In the genomic region with DNA sequence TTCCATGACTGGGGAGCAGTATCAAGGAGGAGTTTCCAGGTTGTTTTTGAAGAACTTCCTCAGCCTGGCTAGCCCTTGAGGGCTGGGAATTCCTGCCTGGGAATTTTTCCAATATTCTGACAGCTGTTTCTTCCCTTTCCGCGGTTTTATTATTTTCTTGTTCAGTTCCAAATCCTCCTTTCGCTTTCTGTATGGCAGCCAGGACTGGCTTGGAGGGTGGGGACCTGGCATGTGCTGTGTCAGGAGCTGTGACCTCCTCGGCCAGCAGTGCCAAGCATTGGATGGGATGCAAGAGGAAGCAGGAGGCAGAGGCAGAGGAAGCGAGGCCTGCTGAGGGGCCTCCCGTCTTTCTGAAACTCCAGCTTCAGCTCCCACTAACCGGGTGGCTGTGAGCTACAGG, we compare ENCODE assay signal across 10 mouse cellular contexts. TPM values are rescaled to one million over a fixed set of nuclear protein-coding genes. Genes with fewer than 3 reads are reported as not detected.
A peak's percentile ranks its signal among the peaks of the same experiment; 100 is the strongest.
DNase-seq lines count a peak whose midpoint lies in the region; ATAC-seq lines count a peak whose summit lies in the region.
"Had no signal": no experiment of that assay in that cellular context is flagged by ENCODE, and none has a peak within 500 bp of the region (broad histone marks: within the 10 kb centered on the region; RNA-seq: fewer than 3 reads in every experiment).

No protein-coding gene starts in this region.

- H3K9ac ChIP-seq in heart, embryonic 11.5 days (ENCODE audit: low read depth, low read length), result no peak overlapping the region
- H3K9ac ChIP-seq: liver, embryonic 13.5 days had no signal

- 72% methylated on average over 7 of the region's 7 CpGs for WGBS in heart, embryonic 11.5 days (ENCODE audit: insufficient replicate concordance)

- H3K27me3 ChIP-seq in heart, embryonic 11.5 days (ENCODE audit: control insufficient read depth, insufficient read depth, low read length), result no peaks in the 10 kb centered on the region
- H3K27me3 ChIP-seq: CH12.LX; liver, embryonic 13.5 days had no signal

- no peak for ATAC-seq in heart, embryonic 11.5 days (replicated peaks; ENCODE audit: insufficient number of reproducible peaks, low FRiP score, low TSS enrichment)
- peak; percentile 67 for ATAC-seq in megakaryocyte, adult 5-6 weeks (ENCODE audit: poor library complexity, severe bottlenecking)
- ATAC-seq in monocyte, adult 5-6 weeks (replicated peaks; ENCODE audit: insufficient number of reproducible peaks, low FRiP score, low TSS enrichment, poor library complexity, severe bottlenecking), result no peak

- peaks cover 27% of the 10 kb centered on the region for H3K4me1 ChIP-seq in heart, embryonic 11.5 days (ENCODE audit: control insufficient read depth, insufficient read depth, low read length)

- no peak overlapping the region for H3K4me2 ChIP-seq in heart, embryonic 11.5 days
- H3K4me2 ChIP-seq: liver, embryonic 13.5 days had no signal

- DNase-seq in heart, adult 18-20 months, result peak; percentile 79 to 91
- peak; percentile 88 for DNase-seq in fibroblast of lung, adult 2 months (ENCODE audit: low read depth)
- DNase-seq in kidney, adult 8-10 months, result peak; percentile 47 to 60
- no peak for DNase-seq in frontal cortex, postnatal 10 days (ENCODE audit: low spot score in 2 of 2)
- DNase-seq in layer of hippocampus, adult 18-20 months (ENCODE audit: low spot score in 2 of 2), result no peak
- DNase-seq: liver, embryonic 13.5 days had no signal

- H3K27ac ChIP-seq in heart, embryonic 11.5 days (ENCODE audit: low read depth, low read length), result no peak overlapping the region
- H3K27ac ChIP-seq: liver, embryonic 13.5 days had no signal

- H3K4me3 ChIP-seq in heart, embryonic 11.5 days (ENCODE audit: low read depth, low read length), result no peak overlapping the region
- H3K4me3 ChIP-seq: liver, embryonic 13.5 days had no signal

- no peaks in the 10 kb centered on the region for H3K9me3 ChIP-seq in heart, embryonic 11.5 days (replicated peaks; ENCODE audit: control insufficient read depth, low read length)
- H3K9me3 ChIP-seq: liver, embryonic 13.5 days had no signal

- H3K36me3 ChIP-seq in heart, embryonic 11.5 days (ENCODE audit: control insufficient read depth, insufficient read depth, low read length), result no peaks in the 10 kb centered on the region
- H3K36me3 ChIP-seq: liver, embryonic 13.5 days had no signal

RNA-seq across cellular contexts. Expression of a gene that starts 21.4 kb away (rescaled TPM):
- 10 to 100 TPM; 74.9 to 89.9 TPM for total RNA-seq in heart, adult 18-20 months (2021)
- 420 and 433 TPM in 2 replicates for polyA plus RNA-seq in heart, embryonic 11.5 days (2014; fragmentation: Nextera tagmentation; extraction: Ambion mirVana)
- 317 and 383 TPM in 2 replicates for total RNA-seq in megakaryocyte, adult 5-6 weeks (2015)
- total RNA-seq in megakaryocyte, adult 5-6 weeks (2017), result 479 and 534 TPM in 2 replicates
- 679 to 753 TPM (median 702 TPM) in 3 replicates for total RNA-seq in monocyte, adult 5-6 weeks (2017)
- 100 to 1,000 TPM; 136 to 144 TPM for total RNA-seq in layer of hippocampus, adult 18-20 months (2021)

RNA-seq across cellular contexts. Expression of a gene that starts 36.9 kb away (rescaled TPM):
- total RNA-seq in heart, adult 18-20 months (2021), result 100 to 1,000 TPM; 101 to 149 TPM
- polyA plus RNA-seq in heart, embryonic 11.5 days (2014; fragmentation: Nextera tagmentation; extraction: Ambion mirVana), result 39.3 TPM in 2 replicates
- 19.9 and 22.6 TPM in 2 replicates for total RNA-seq in megakaryocyte, adult 5-6 weeks (2015)
- total RNA-seq in megakaryocyte, adult 5-6 weeks (2017), result 3.7 and 5.8 TPM in 2 replicates
- total RNA-seq in monocyte, adult 5-6 weeks (2017), result 10.7 to 29.2 TPM (median 15.7 TPM) in 3 replicates
- 10 to 100 TPM; 21.3 to 24.7 TPM for total RNA-seq in layer of hippocampus, adult 18-20 months (2021)

RNA-seq across cellular contexts. Expression of a gene that starts 46.0 kb away (rescaled TPM):
- 10 to 100 TPM; 22.0 to 28.8 TPM for total RNA-seq in heart, adult 18-20 months (2021)
- polyA plus RNA-seq in heart, embryonic 11.5 days (2014; fragmentation: Nextera tagmentation; extraction: Ambion mirVana), result 92.7 and 98.4 TPM in 2 replicates
- total RNA-seq in megakaryocyte, adult 5-6 weeks (2015), result 312 and 327 TPM in 2 replicates
- 237 and 269 TPM in 2 replicates for total RNA-seq in megakaryocyte, adult 5-6 weeks (2017)
- total RNA-seq in monocyte, adult 5-6 weeks (2017), result 369 to 443 TPM (median 402 TPM) in 3 replicates
- total RNA-seq in layer of hippocampus, adult 18-20 months (2021), result 10 to 100 TPM; 41.2 to 43.2 TPM

Comparison
In these comparisons a context has a peak if more than half of its experiments do, and no peak if none do; other contexts are left out.
1. DNase-seq: peak in heart, adult 18-20 months (2 of 2), fibroblast of lung, adult 2 months (single experiment) and kidney, adult 8-10 months (2 of 2); none in frontal cortex, postnatal 10 days (0 of 2) and layer of hippocampus, adult 18-20 months (0 of 2).